Mouse (Mus musculus) adrenal gland, postnatal 36 days (tissue): ENCODE results near the gene Syngr1. TPM values are rescaled to one million over a fixed set of nuclear protein-coding genes. Genes with fewer than 3 reads are reported as not detected.

Experiments
- DNase-seq, 2 experiments: peaks; one replicate each; pipeline ENCODE4 v3.0.0; 2021; ENCODE audit warnings: mixed read lengths in 1 of 2
- total RNA-seq, 2 experiments: library from RNA; stranded (reverse); gene quantifications; 2 replicates each; pipeline ENCODE4 v1.2.3; 2021

The Syngr1 gene
- total RNA-seq, 2 experiments from 2014 or later = 28.0 to 31.5 TPM

GRCm38 (mm10) chr15:80090155-80090554, 979 bp upstream of the Syngr1 start:
- DNase-seq = no peak

DNA sequence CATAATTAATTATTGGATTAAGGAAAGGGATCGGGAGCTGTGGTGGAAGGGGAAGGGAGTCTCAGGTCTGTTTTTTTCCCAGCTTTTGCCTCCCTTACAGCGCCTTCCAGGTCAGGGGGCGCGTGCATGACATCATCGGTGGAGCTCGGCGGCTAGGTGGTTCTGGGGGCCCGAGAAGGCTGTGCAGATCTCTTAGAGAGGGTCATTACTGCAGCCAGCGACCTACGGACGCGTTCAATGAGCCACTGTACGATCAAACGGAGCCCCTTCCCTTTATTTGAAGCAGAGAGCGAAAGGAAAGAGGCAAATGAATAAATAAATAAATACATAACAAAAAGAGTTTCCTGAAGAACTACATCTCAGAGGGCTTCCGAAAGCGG, 403 bp upstream of the Syngr1 start:
- DNase-seq = peak; percentile 34 to 57

DNA sequence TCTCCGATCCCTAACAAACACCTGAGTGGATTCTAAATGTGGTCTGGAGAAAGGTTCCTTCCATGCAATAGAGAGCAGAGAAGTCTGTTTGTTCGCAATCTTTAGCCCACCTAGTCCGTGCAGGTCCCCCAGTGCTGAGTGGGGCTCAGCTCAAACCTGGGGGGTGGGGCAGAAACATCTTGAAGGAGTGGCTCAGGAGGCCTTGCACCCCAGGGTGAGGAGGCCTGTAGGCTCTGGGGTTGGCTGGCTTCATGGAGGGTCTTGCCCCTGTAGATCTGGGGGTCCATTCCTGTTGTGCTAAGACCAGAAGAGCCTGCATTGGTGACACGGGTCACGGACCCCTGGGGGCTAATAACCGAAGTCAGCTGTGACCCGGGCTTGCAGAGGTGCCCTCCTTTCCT, 907 bp downstream of the Syngr1 start:
- no peak for DNase-seq

DNA sequence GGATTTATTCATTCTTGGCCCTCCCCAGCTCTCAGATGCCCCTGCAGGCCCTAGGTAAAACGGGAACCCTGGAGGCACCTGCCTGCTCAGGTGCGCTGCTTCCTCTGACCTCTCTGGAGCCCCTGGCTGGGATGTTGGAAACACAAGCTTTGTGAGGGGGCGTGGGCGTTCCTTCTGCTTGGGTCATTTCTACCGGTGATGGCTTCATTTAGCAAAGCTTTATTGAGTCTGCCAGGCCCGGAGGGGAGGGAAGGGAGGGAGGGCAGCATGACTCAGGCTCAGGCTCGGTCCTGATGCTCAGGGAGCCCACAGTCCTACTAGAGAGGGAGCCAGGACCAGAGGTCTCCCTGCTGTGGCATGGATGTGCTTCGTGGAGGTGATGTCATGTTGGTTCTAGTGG, 1.5 kb downstream of the Syngr1 start:
- DNase-seq = peak; percentile 56 to 59

- no peak for DNase-seq
Observed at GRCm38 (mm10) chr15:80094201-80094600, 3.1 kb downstream of the Syngr1 start.

GRCm38 (mm10) chr15:80095596-80095995, 4.5 kb downstream of the Syngr1 start:
- DNase-seq = no peak

GRCm38 (mm10) chr15:80096406-80096805, 5.3 kb downstream of the Syngr1 start:
- DNase-seq = no peak

DNA sequence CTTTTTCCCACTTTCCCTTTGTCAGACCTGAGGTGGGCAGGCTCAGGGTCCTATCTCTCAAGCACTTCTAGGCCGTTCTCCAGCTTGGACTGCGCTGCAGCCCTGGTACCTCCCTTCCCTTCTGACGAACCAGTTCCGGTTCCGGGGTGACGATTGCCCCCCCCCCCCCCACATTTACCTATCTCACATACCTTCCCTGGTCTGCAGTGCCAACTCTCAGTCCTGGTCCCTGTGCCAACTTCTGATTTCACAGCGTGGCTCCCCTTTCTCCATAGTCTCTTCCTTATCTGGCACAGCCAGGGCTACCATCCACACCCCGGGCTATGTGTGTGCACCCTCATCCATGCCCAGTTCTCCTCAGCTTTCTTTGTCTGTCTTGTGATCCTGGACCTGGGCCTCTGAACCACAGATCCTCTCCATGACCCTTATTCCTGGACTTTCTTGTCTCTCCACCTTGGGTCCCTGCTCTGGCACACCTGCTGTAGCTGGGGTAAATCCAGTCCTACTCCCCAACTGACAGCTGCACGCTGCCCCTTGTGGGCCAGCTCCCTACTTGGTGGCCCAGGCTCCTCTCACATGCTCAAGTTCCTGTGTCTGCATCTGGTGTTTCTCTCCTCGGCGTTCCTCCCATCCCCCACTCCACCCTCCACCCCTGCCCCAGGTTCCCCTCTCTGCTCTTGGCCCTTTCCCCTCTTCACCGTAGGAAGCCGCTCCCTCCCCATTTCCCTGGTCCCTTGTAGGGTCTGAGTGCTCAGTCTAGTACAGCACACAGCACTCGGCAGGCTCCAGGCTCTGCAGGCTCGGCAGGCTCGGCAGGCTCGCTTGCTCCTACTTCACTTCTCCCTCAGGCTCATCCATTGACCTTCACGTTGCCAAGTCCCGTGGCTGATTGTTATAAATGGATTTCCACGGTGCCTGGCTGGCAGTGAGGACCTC, 6.1 kb downstream of the Syngr1 start:
- peak; percentile 76 to 81 for DNase-seq

DNA sequence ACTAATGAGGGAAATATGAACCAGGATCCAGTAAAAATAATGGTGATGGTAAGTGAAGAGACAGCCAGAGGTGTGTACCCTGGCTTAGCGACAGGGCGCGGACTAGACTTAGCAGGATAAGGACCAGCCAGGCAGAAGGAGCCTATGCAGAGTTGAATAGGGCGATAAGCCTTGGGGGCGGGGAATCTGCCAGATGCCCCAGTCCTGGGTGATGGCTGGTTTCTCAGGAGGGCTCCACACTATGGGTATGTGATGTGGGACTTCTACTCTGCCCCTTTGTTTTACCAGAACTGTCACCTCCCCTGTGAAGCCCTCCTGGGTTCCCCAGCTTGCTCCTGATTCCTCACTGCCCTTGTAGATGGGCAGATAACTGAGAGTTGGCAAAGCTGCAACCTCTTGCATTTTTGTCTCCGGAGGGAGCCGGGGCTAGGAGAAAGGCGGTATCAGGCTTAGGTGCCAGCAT, 6.9 kb downstream of the Syngr1 start:
- DNase-seq = no peak

- DNase-seq = peak; percentile 51 to 57
Observed at GRCm38 (mm10) chr15:80098809-80099208, 7.7 kb downstream of the Syngr1 start.

- no peak for DNase-seq
Observed at GRCm38 (mm10) chr15:80099477-80099876, 8.3 kb downstream of the Syngr1 start.

GRCm38 (mm10) chr15:80100196-80100595, 9.1 kb downstream of the Syngr1 start:
- DNase-seq = no peak

- no peak for DNase-seq
Observed at GRCm38 (mm10) chr15:80100871-80101270, 9.7 kb downstream of the Syngr1 start.

DNA sequence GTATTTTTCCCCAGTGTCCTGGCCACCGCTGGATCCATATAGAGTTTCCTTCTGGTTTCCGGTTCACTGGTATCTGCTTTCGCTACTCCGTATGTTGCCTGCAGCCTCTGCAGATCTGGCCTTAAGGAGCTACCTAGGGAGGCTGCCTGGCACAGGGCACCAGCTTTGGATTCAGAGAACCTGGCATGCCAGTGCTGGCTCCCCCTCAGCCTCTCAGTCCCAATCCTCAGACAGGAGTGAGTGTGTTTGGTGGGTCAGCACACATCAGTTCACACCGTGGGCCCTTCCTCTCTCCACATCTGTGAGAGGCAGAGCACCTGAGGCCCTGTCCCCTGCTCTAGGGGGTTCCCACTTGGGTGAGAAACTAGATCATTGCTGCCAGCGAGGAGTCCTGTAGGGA, 10.4 kb downstream of the Syngr1 start:
- no peak for DNase-seq

- DNase-seq = no peak
Observed at GRCm38 (mm10) chr15:80102495-80102894, 11.4 kb downstream of the Syngr1 start.

DNA sequence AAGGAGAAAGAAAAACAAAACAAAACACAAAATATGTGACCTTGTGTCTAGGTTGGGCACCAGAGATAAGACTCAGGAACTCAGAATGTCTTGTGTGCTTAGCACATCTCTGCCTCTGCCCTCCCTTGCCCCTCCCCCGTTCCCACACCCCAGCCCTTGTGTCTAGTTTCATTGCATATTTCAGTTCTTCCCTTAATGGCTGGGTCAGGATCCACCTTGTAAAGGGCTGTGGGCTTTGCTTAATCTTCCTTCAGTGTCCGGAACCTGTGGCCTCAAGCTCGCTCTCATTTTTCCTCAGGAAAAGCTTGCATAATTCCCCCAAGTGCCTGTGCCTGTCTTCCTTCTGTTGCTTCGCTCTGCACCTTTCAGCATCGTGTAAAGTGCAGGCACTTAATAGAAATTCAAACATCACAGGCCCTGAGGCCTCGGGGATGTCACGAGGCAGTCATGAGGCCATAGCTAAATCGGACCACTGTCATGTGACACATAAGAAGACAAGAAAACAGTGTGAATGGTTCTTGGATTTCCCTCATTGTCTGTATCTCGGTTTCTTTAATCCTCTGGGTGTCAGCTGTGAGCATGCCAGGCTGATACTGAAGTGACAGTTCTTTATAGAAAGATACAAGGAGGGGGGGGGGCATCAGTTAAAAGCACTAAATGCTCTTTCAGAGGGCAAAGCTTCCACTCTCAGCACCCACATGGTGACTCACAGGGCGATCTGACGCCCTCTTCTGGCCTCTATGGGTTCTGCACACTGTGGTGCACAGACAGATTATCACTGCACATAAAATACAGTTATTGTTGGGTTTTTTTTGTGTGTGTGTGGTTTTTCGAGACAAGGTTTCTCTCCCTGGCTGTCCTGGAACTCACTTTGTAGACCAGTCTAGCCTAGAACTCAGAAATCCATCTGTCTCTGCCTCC, 14.6 kb downstream of the Syngr1 start:
- no peak for DNase-seq

DNA sequence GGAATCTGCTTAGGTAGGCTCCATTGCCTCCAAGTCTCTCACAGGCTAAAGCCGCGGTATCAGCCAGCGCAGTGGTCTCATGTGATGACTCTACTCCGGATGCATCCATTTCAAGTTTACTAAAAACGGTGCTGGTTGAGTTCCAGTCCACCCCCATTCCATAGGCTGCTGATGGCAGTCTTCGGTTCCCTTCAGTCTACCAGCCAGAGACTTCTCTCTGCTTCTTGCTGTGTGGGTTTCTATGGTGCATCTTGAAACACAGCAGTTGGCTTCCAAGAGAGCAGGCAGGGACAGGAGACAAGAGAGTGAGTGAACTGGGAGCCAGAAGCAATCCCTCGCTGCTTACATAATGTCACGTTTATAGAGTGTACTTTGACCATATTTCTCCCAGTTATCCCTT, 16.0 kb downstream of the Syngr1 start:
- no peak for DNase-seq

- no peak for DNase-seq
Observed at GRCm38 (mm10) chr15:80107575-80107974, 16.4 kb downstream of the Syngr1 start.

- DNase-seq = no peak
Observed at GRCm38 (mm10) chr15:80111436-80111835, 20.3 kb downstream of the Syngr1 start.

- DNase-seq = no peak
Observed at GRCm38 (mm10) chr15:80112499-80112898, 21.4 kb downstream of the Syngr1 start.

DNA sequence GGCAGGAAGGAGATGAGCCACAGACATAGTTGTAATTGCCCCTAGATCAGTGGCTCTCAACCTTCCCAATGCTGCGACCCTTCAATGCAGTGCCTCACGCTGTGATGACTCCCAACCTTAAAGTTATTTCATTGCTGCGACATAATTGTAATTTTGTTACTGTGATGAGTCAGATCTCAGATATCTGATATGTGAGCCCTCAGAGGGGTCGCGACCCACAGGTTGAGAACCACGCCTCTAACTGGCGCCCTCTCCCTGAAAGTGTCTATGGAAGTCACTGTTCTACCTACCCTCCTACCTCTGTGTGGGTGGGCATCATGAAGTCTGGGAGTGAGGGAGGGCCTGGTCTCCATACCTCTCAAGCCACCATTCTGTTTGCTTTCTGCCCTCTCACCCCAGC, 23.3 kb downstream of the Syngr1 start:
- DNase-seq = no peak

GRCm38 (mm10) chr15:80115256-80115655, 24.1 kb downstream of the Syngr1 start:
- DNase-seq = no peak
